ENCODE assay signal across 16 mouse cellular contexts in the genomic region with DNA sequence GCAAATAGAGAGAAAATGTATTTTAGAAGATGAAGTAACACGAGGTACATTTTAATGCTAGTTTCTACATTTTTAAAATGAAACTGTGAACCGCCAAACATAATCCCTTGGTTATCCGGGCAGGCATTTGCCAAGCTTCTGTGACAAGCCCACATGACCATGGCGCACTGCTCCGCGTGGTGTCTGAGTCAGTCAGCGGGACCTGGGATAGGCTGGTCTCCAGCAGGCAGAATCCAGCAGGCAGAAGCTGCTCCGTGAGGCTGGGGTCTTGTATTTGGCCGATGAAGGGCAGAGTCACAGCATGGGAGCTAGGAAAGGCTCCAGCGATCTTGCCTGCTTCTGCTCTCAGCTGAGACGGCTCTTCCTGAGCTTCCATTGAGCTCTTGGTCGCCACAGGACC.
"Had no signal": no experiment of that assay in that cellular context is flagged by ENCODE, and none has a peak within 500 bp of the region (broad histone marks: within the 10 kb centered on the region; RNA-seq: fewer than 3 reads in every experiment).

No protein-coding gene starts in this region.

- DNase-seq: gastrocnemius, postnatal 14 days; gastrocnemius, postnatal 36 days; heart, adult 11 months; heart, adult 2 months; heart, postnatal 14 days; heart, postnatal 36 days; kidney, adult 11 months; kidney, adult 2 months; kidney, adult 9 months; kidney, postnatal 14 days; kidney, postnatal 36 days; layer of hippocampus, adult 9-11 months; layer of hippocampus, postnatal 36 days had no signal

- ATAC-seq: hindbrain, postnatal 0 days; intestine, embryonic 16.5 days; liver, embryonic 12.5 days had no signal
